Comparison of ENCODE assay signal across 8 mouse cellular contexts in the genomic region with DNA sequence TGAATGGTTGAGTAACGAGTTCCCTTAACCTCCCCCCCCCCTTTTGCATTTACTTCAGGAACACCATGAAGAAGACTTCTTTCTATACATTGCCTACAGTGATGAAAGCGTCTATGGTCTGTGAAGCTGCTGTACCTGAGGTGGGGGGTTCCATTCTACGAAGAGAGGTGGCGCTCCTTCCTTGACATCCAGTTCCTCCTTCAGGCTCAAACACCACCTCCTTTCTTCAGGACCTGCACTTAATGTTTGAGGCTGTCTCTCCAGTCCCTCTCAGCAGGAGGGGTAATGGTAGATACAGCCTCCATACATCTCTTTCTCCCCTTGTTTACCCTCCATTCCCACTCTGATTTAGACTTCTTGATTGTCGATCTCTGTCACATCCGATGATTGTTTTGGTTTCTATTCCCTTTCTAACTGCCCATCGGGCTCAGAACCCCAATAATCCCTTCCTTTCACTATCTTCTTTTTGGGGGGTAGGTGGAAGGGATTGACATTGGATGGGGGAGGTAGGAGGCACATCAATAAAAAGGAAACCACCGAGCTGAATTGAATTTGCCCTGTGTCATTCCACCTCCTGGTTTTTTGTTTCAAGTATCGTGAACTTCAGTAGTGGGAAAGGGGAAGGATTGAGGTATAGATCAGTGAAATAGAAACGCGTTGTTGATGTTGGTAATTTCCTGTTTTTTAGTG. TPM values are rescaled to one million over a fixed set of nuclear protein-coding genes. Genes with fewer than 3 reads are reported as not detected.
A peak's percentile ranks its signal among the peaks of the same experiment; 100 is the strongest.
DNase-seq lines count a peak whose midpoint lies in the region; ATAC-seq lines count a peak whose summit lies in the region.

No protein-coding gene starts in this region.

- H3K27me3 ChIP-seq in heart, embryonic 11.5 days (ENCODE audit: control insufficient read depth, insufficient read depth, low read length) = no peaks in the 10 kb centered on the region
- no peaks in the 10 kb centered on the region for H3K27me3 ChIP-seq in heart, embryonic 12.5 days (replicated peaks)
- H3K27me3 ChIP-seq in midbrain, embryonic 10.5 days (ENCODE audit: low read depth, poor library complexity, severe bottlenecking) = no peaks in the 10 kb centered on the region
- H3K27me3 ChIP-seq in midbrain, embryonic 16.5 days (ENCODE audit: control insufficient read depth, insufficient read depth, low read depth, low read length) = no peaks in the 10 kb centered on the region
- no peaks in the 10 kb centered on the region for H3K27me3 ChIP-seq in limb, embryonic 12.5 days
- H3K27me3 ChIP-seq in stomach, embryonic 15.5 days (replicated peaks) = no peaks in the 10 kb centered on the region

- ATAC-seq in heart, embryonic 11.5 days (replicated peaks; ENCODE audit: insufficient number of reproducible peaks, low FRiP score, low TSS enrichment) = no peak
- no peak for ATAC-seq in heart, embryonic 12.5 days (ENCODE audit: insufficient number of reproducible peaks, low FRiP score)
- no peak for ATAC-seq in midbrain, embryonic 16.5 days
- no peak for ATAC-seq in limb, embryonic 12.5 days (ENCODE audit: insufficient number of reproducible peaks, insufficient read depth, low FRiP score, low TSS enrichment, low read depth)
- ATAC-seq in stomach, embryonic 15.5 days (ENCODE audit: insufficient read depth, low FRiP score, low read depth) = no peak

- intact Hi-C loops in left cerebral cortex, postnatal 4 days (cut with DNase I) = no loop called here

- H3K4me2 ChIP-seq in heart, embryonic 11.5 days = peak overlapping the region; percentile 52
- no peak overlapping the region for H3K4me2 ChIP-seq in heart, embryonic 12.5 days
- no peak overlapping the region for H3K4me2 ChIP-seq in midbrain, embryonic 16.5 days (ENCODE audit: low read length)
- H3K4me2 ChIP-seq in limb, embryonic 12.5 days = peak overlapping the region; percentile 58
- peak overlapping the region; percentile 42; the same call in 1 of the 2 replicates for H3K4me2 ChIP-seq in stomach, embryonic 15.5 days

- H3K9ac ChIP-seq in heart, embryonic 11.5 days (ENCODE audit: low read depth, low read length) = no peak overlapping the region
- no peak overlapping the region for H3K9ac ChIP-seq in heart, embryonic 12.5 days
- H3K9ac ChIP-seq in midbrain, embryonic 16.5 days (ENCODE audit: low read depth, low read length) = no peak overlapping the region
- no peak overlapping the region for H3K9ac ChIP-seq in limb, embryonic 12.5 days (replicated peaks)
- no peak overlapping the region for H3K9ac ChIP-seq in stomach, embryonic 15.5 days

- no peak for DNase-seq in midbrain, embryonic 10.5 days (ENCODE audit: low spot score)
- no peak for DNase-seq in left cerebral cortex, postnatal 4 days
- DNase-seq in ovary, postnatal 14 days (ENCODE audit: low spot score) = no peak

- H3K9me3 ChIP-seq in heart, embryonic 11.5 days (replicated peaks; ENCODE audit: control insufficient read depth, low read length) = no peaks in the 10 kb centered on the region
- no peaks in the 10 kb centered on the region for H3K9me3 ChIP-seq in heart, embryonic 12.5 days (replicated peaks)
- no peaks in the 10 kb centered on the region for H3K9me3 ChIP-seq in midbrain, embryonic 10.5 days (replicated peaks)
- H3K9me3 ChIP-seq in midbrain, embryonic 16.5 days (replicated peaks; ENCODE audit: control insufficient read depth, low read length, poor library complexity, severe bottlenecking) = no peaks in the 10 kb centered on the region
- H3K9me3 ChIP-seq in limb, embryonic 12.5 days = no peaks in the 10 kb centered on the region
- no peaks in the 10 kb centered on the region for H3K9me3 ChIP-seq in stomach, embryonic 15.5 days

- H3K36me3 ChIP-seq in heart, embryonic 11.5 days (ENCODE audit: control insufficient read depth, insufficient read depth, low read length) = peaks cover 22% of the 10 kb centered on the region
- H3K36me3 ChIP-seq in heart, embryonic 12.5 days = peaks cover 47% of the 10 kb centered on the region
- peaks cover 50% of the 10 kb centered on the region for H3K36me3 ChIP-seq in midbrain, embryonic 10.5 days
- H3K36me3 ChIP-seq in midbrain, embryonic 16.5 days (ENCODE audit: control insufficient read depth, insufficient read depth, low read length) = peaks cover 11% of the 10 kb centered on the region
- H3K36me3 ChIP-seq in limb, embryonic 12.5 days = peaks cover 52% of the 10 kb centered on the region
- H3K36me3 ChIP-seq in stomach, embryonic 15.5 days = peaks cover 30% of the 10 kb centered on the region

- peaks cover 13% of the 10 kb centered on the region for H3K4me1 ChIP-seq in heart, embryonic 11.5 days (ENCODE audit: control insufficient read depth, insufficient read depth, low read length)
- H3K4me1 ChIP-seq in heart, embryonic 12.5 days (replicated peaks) = peaks cover 33% of the 10 kb centered on the region
- peaks cover 53% of the 10 kb centered on the region for H3K4me1 ChIP-seq in midbrain, embryonic 10.5 days
- peaks cover 26% of the 10 kb centered on the region for H3K4me1 ChIP-seq in midbrain, embryonic 16.5 days (ENCODE audit: control insufficient read depth, insufficient read depth, low read length)
- peaks cover 33% of the 10 kb centered on the region for H3K4me1 ChIP-seq in limb, embryonic 12.5 days (replicated peaks)
- H3K4me1 ChIP-seq in stomach, embryonic 15.5 days = peaks cover 18% of the 10 kb centered on the region

- H3K27ac ChIP-seq in heart, embryonic 11.5 days (ENCODE audit: low read depth, low read length) = peak overlapping the region; percentile 57; the same call in 1 of the 2 replicates
- no peak overlapping the region for H3K27ac ChIP-seq in heart, embryonic 12.5 days (ENCODE audit: poor library complexity, severe bottlenecking)
- no peak overlapping the region for H3K27ac ChIP-seq in midbrain, embryonic 10.5 days (replicated peaks)
- no peak overlapping the region for H3K27ac ChIP-seq in midbrain, embryonic 16.5 days (ENCODE audit: low read length)
- no peak overlapping the region for H3K27ac ChIP-seq in limb, embryonic 12.5 days
- 0 out of 2 replicates have a peak overlapping the region, but pooled peaks have one; percentile 99 for H3K27ac ChIP-seq in stomach, embryonic 15.5 days

- H3K4me3 ChIP-seq in heart, embryonic 11.5 days (ENCODE audit: low read depth, low read length) = no peak overlapping the region
- H3K4me3 ChIP-seq in heart, embryonic 12.5 days = no peak overlapping the region; the same call in 1 of the 2 replicates
- H3K4me3 ChIP-seq in midbrain, embryonic 10.5 days = peak overlapping the region; percentile 97
- no peak overlapping the region for H3K4me3 ChIP-seq in midbrain, embryonic 16.5 days (ENCODE audit: low read depth, low read length)
- peak overlapping the region; percentile 92 for H3K4me3 ChIP-seq in limb, embryonic 12.5 days (replicated peaks)
- no peak overlapping the region for H3K4me3 ChIP-seq in stomach, embryonic 15.5 days (replicated peaks)

- 82% methylated on average over 11 of the region's 11 CpGs for WGBS in heart, embryonic 11.5 days (ENCODE audit: insufficient replicate concordance)
- 84% methylated on average over 11 of the region's 11 CpGs for WGBS in heart, embryonic 12.5 days
- 88% methylated on average over 11 of the region's 11 CpGs for WGBS in midbrain, embryonic 10.5 days
- 86% methylated on average over 11 of the region's 11 CpGs for WGBS in midbrain, embryonic 16.5 days
- 82% methylated on average over 11 of the region's 11 CpGs for WGBS in limb, embryonic 12.5 days
- WGBS in stomach, embryonic 15.5 days = 84% methylated on average over 11 of the region's 11 CpGs

RNA-seq across cellular contexts. Expression of gene Phf23, which starts 1.0 kb away (rescaled TPM):
- 27.3 and 29.9 TPM in 2 replicates for polyA plus RNA-seq in heart, embryonic 11.5 days (2014; fragmentation: Nextera tagmentation; extraction: Ambion mirVana)
- polyA plus RNA-seq in heart, embryonic 12.5 days (2016; fragmentation: Nextera tagmentation; extraction: Ambion mirVana) = 51.0 and 54.1 TPM in 2 replicates
- polyA plus RNA-seq in midbrain, embryonic 10.5 days (2016; fragmentation: Nextera tagmentation; extraction: Ambion mirVana) = 95.1 and 96.3 TPM in 2 replicates
- polyA plus RNA-seq in midbrain, embryonic 16.5 days (2015; fragmentation: Nextera tagmentation; extraction: Ambion mirVana) = 51.2 and 58.6 TPM in 2 replicates
- polyA plus RNA-seq in limb, embryonic 12.5 days (2016; fragmentation: Nextera tagmentation; extraction: Ambion mirVana) = 102 and 108 TPM in 2 replicates
- polyA plus RNA-seq in stomach, embryonic 15.5 days (2015; fragmentation: Nextera tagmentation; extraction: Ambion mirVana) = 59.4 and 61.8 TPM in 2 replicates
- total RNA-seq in left cerebral cortex, postnatal 4 days (2021) = 10 to 100 TPM; 46.2 to 48.7 TPM

RNA-seq across cellular contexts. Expression of gene Gabarap, which starts 3.6 kb away (rescaled TPM):
- 481 and 489 TPM in 2 replicates for polyA plus RNA-seq in heart, embryonic 11.5 days (2014; fragmentation: Nextera tagmentation; extraction: Ambion mirVana)
- polyA plus RNA-seq in heart, embryonic 12.5 days (2016; fragmentation: Nextera tagmentation; extraction: Ambion mirVana) = 445 and 451 TPM in 2 replicates
- polyA plus RNA-seq in midbrain, embryonic 10.5 days (2016; fragmentation: Nextera tagmentation; extraction: Ambion mirVana) = 409 and 454 TPM in 2 replicates
- polyA plus RNA-seq in midbrain, embryonic 16.5 days (2015; fragmentation: Nextera tagmentation; extraction: Ambion mirVana) = 527 and 528 TPM in 2 replicates
- 398 and 426 TPM in 2 replicates for polyA plus RNA-seq in limb, embryonic 12.5 days (2016; fragmentation: Nextera tagmentation; extraction: Ambion mirVana)
- 459 and 473 TPM in 2 replicates for polyA plus RNA-seq in stomach, embryonic 15.5 days (2015; fragmentation: Nextera tagmentation; extraction: Ambion mirVana)
- total RNA-seq in left cerebral cortex, postnatal 4 days (2021) = 100 to 1,000 TPM; 303 to 307 TPM

RNA-seq across cellular contexts. Expression of gene Dvl2, which starts 5.8 kb away (rescaled TPM):
- polyA plus RNA-seq in heart, embryonic 11.5 days (2014; fragmentation: Nextera tagmentation; extraction: Ambion mirVana) = 18.6 and 18.9 TPM in 2 replicates
- 25.8 and 26.1 TPM in 2 replicates for polyA plus RNA-seq in heart, embryonic 12.5 days (2016; fragmentation: Nextera tagmentation; extraction: Ambion mirVana)
- polyA plus RNA-seq in midbrain, embryonic 10.5 days (2016; fragmentation: Nextera tagmentation; extraction: Ambion mirVana) = 52.1 and 54.1 TPM in 2 replicates
- polyA plus RNA-seq in midbrain, embryonic 16.5 days (2015; fragmentation: Nextera tagmentation; extraction: Ambion mirVana) = 21.9 and 26.1 TPM in 2 replicates
- polyA plus RNA-seq in limb, embryonic 12.5 days (2016; fragmentation: Nextera tagmentation; extraction: Ambion mirVana) = 69.4 and 69.5 TPM in 2 replicates
- 31.9 and 33.9 TPM in 2 replicates for polyA plus RNA-seq in stomach, embryonic 15.5 days (2015; fragmentation: Nextera tagmentation; extraction: Ambion mirVana)
- total RNA-seq in left cerebral cortex, postnatal 4 days (2021) = 10 to 100 TPM; 38.8 to 40.1 TPM

RNA-seq across cellular contexts. Expression of gene Elp5, which starts 12.2 kb away (rescaled TPM):
- polyA plus RNA-seq in heart, embryonic 11.5 days (2014; fragmentation: Nextera tagmentation; extraction: Ambion mirVana) = 120 and 130 TPM in 2 replicates
- polyA plus RNA-seq in heart, embryonic 12.5 days (2016; fragmentation: Nextera tagmentation; extraction: Ambion mirVana) = 103 and 109 TPM in 2 replicates
- 151 and 155 TPM in 2 replicates for polyA plus RNA-seq in midbrain, embryonic 10.5 days (2016; fragmentation: Nextera tagmentation; extraction: Ambion mirVana)
- 162 and 173 TPM in 2 replicates for polyA plus RNA-seq in midbrain, embryonic 16.5 days (2015; fragmentation: Nextera tagmentation; extraction: Ambion mirVana)
- polyA plus RNA-seq in limb, embryonic 12.5 days (2016; fragmentation: Nextera tagmentation; extraction: Ambion mirVana) = 124 and 126 TPM in 2 replicates
- polyA plus RNA-seq in stomach, embryonic 15.5 days (2015; fragmentation: Nextera tagmentation; extraction: Ambion mirVana) = 92.9 and 99.4 TPM in 2 replicates
- total RNA-seq in left cerebral cortex, postnatal 4 days (2021) = 100 to 1,000 TPM; 112 to 116 TPM

RNA-seq across cellular contexts. Expression of gene Ctdnep1, which starts 13.6 kb away (rescaled TPM):
- polyA plus RNA-seq in heart, embryonic 11.5 days (2014; fragmentation: Nextera tagmentation; extraction: Ambion mirVana) = 20.3 and 22.2 TPM in 2 replicates
- polyA plus RNA-seq in heart, embryonic 12.5 days (2016; fragmentation: Nextera tagmentation; extraction: Ambion mirVana) = 23.6 and 24.5 TPM in 2 replicates
- polyA plus RNA-seq in midbrain, embryonic 10.5 days (2016; fragmentation: Nextera tagmentation; extraction: Ambion mirVana) = 20.5 and 26.3 TPM in 2 replicates
- 23.0 and 24.4 TPM in 2 replicates for polyA plus RNA-seq in midbrain, embryonic 16.5 days (2015; fragmentation: Nextera tagmentation; extraction: Ambion mirVana)
- polyA plus RNA-seq in limb, embryonic 12.5 days (2016; fragmentation: Nextera tagmentation; extraction: Ambion mirVana) = 24.5 and 27.8 TPM in 2 replicates
- polyA plus RNA-seq in stomach, embryonic 15.5 days (2015; fragmentation: Nextera tagmentation; extraction: Ambion mirVana) = 23.0 and 23.2 TPM in 2 replicates
- 100 to 1,000 TPM in 1 of 2 experiments, 10 to 100 TPM in 1; 89.3 to 102 TPM for total RNA-seq in left cerebral cortex, postnatal 4 days (2021)

Comparison
In these comparisons a context has a peak if more than half of its experiments do, and no peak if none do; other contexts are left out.
1. H3K27ac ChIP-seq: peak in heart, embryonic 11.5 days (single experiment) and stomach, embryonic 15.5 days (single experiment); none in heart, embryonic 12.5 days (single experiment), midbrain, embryonic 10.5 days (single experiment), midbrain, embryonic 16.5 days (single experiment) and limb, embryonic 12.5 days (single experiment).
2. H3K4me2 ChIP-seq: peak in heart, embryonic 11.5 days (single experiment), limb, embryonic 12.5 days (single experiment) and stomach, embryonic 15.5 days (single experiment); none in heart, embryonic 12.5 days (single experiment) and midbrain, embryonic 16.5 days (single experiment).
3. H3K4me3 ChIP-seq: peak in midbrain, embryonic 10.5 days (single experiment) and limb, embryonic 12.5 days (single experiment); none in heart, embryonic 11.5 days (single experiment), heart, embryonic 12.5 days (single experiment), midbrain, embryonic 16.5 days (single experiment) and stomach, embryonic 15.5 days (single experiment).